Mouse (Mus musculus) CH12.LX (cell line): ENCODE measurements around the gene Cbfa2t3. TPM values are rescaled to one million over a fixed set of nuclear protein-coding genes. Genes with fewer than 3 reads are reported as not detected.
A peak's percentile ranks its signal among the peaks of the same experiment; 100 is the strongest.

Source experiments
- DNase-seq: peaks from one replicate; pipeline ENCODE4 v3.0.0-alpha.2; 2013; ENCODE audit errors: extremely low read depth
- H3K27ac ChIP-seq: 2 replicates; pipeline ENCODE4 v1.5.1; 2012; ENCODE audit warnings: low read depth, mild to moderate bottlenecking, control low read depth, moderate library complexity; ENCODE audit not compliant: insufficient read depth
- H3K27me3 ChIP-seq: replicated peaks from 2 replicates; pipeline ENCODE3; 2012; ENCODE audit warnings: inconsistent platforms
- H3K36me3 ChIP-seq, 2 experiments: replicated peaks in 1 of 2; 2 replicates each; pipeline versions ENCODE3 to v1.6.1; 2012; ENCODE audit warnings: inconsistent platforms in 1 of 2, low read length in 1 of 2, mild to moderate bottlenecking in 1 of 2, mixed read lengths in 1 of 2, moderate library complexity in 1 of 2; ENCODE audit not compliant: control insufficient read depth in 1 of 2, insufficient read depth in 1 of 2
- H3K4me1 ChIP-seq, 2 experiments: 2 replicates each; pipeline ENCODE4 v1.6.1; 2012; ENCODE audit warnings: inconsistent platforms in 1 of 2, moderate library complexity in 1 of 2; ENCODE audit not compliant: insufficient read depth in 2 of 2, control insufficient read depth in 1 of 2
- H3K4me2 ChIP-seq: 2 replicates; pipeline ENCODE4 v1.6.1; 2012; ENCODE audit warnings: low read depth, mild to moderate bottlenecking, control low read depth; ENCODE audit not compliant: poor library complexity, insufficient read depth, severe bottlenecking
- H3K4me3 ChIP-seq, 3 experiments: fragments of 150-350 bp in 1 of 3; sonication (generic) in 1 of 3; replicated peaks in 1 of 3; 2 replicates each; pipeline versions ENCODE3 to v1.5.1; 2011 to 2012; ENCODE audit warnings: low read depth in 2 of 3, low read length in 2 of 3, mild to moderate bottlenecking in 2 of 3, moderate library complexity in 2 of 3, control low read depth in 1 of 3, improper control_type of control experiment in 1 of 3, inconsistent platforms in 1 of 3, mixed read lengths in 1 of 3; ENCODE audit not compliant: poor library complexity in 1 of 3
- H3K79me2 ChIP-seq: replicated peaks from 2 replicates; pipeline ENCODE4 v1.6.1; 2012; ENCODE audit warnings: mild to moderate bottlenecking, moderate library complexity; ENCODE audit not compliant: control insufficient read depth, poor library complexity, insufficient read depth, severe bottlenecking; ENCODE audit errors: extremely low read depth
- H3K9ac ChIP-seq: 2 replicates; pipeline ENCODE4 v1.6.1; 2012; ENCODE audit warnings: low read depth, mild to moderate bottlenecking, control low read depth, moderate library complexity; ENCODE audit not compliant: insufficient read depth
- H3K9me3 ChIP-seq: replicated peaks from 2 replicates; pipeline ENCODE3; 2012; ENCODE audit warnings: low read length, inconsistent platforms, mixed read lengths
- CHD1 ChIP-seq: IDR thresholded peaks from 2 replicates; pipeline ENCODE4 v1.6.1; 2012; ENCODE audit warnings: low read depth, low read length, improper control_type of control experiment, inconsistent platforms
- CTCF ChIP-seq, 2 experiments: IDR thresholded peaks in 1 of 2; conservative IDR thresholded peaks in 1 of 2; 2 replicates each; pipeline ENCODE4 v1.5.1; 2011 to 2012; ENCODE audit warnings: low read depth in 2 of 2, low read length in 2 of 2, improper control_type of control experiment in 1 of 2, inconsistent platforms in 1 of 2, mild to moderate bottlenecking in 1 of 2, moderate library complexity in 1 of 2
- E2F4 ChIP-seq: IDR thresholded peaks from 2 replicates; pipeline ENCODE4 v1.6.1; 2011; ENCODE audit warnings: low read depth, low read length, improper control_type of control experiment; ENCODE audit not compliant: insufficient replicate concordance
- ELF1 ChIP-seq: IDR thresholded peaks from 2 replicates; pipeline ENCODE4 v1.6.1; 2014; ENCODE audit warnings: low read depth, mild to moderate bottlenecking, inconsistent platforms, low read length, improper control_type of control experiment
- ETS1 ChIP-seq: conservative IDR thresholded peaks from 2 replicates; pipeline ENCODE4 v1.6.1; 2012; ENCODE audit warnings: low read depth, mild to moderate bottlenecking, inconsistent platforms, low read length, improper control_type of control experiment, moderate library complexity
- HCFC1 ChIP-seq: IDR thresholded peaks from 2 replicates; pipeline ENCODE4 v1.6.1; 2012; ENCODE audit warnings: low read depth, mild to moderate bottlenecking, inconsistent platforms, low read length, improper control_type of control experiment
- IRF4 ChIP-seq: IDR thresholded peaks from 2 replicates; pipeline ENCODE4 v1.6.1; 2014; ENCODE audit warnings: low read depth, mild to moderate bottlenecking, inconsistent platforms, low read length, improper control_type of control experiment
- JUN ChIP-seq: IDR thresholded peaks from 2 replicates; pipeline ENCODE4 v1.6.1; 2011; ENCODE audit warnings: low read depth, mild to moderate bottlenecking, low read length, improper control_type of control experiment, moderate library complexity; ENCODE audit not compliant: insufficient read depth
- JUND ChIP-seq: conservative IDR thresholded peaks from 2 replicates; pipeline ENCODE4 v1.6.1; 2011; ENCODE audit warnings: low read depth, low read length, improper control_type of control experiment
- KAT2A ChIP-seq: IDR thresholded peaks from 2 replicates; pipeline ENCODE4 v1.6.1; 2012; ENCODE audit warnings: low read length, improper control_type of control experiment, inconsistent platforms; ENCODE audit not compliant: insufficient replicate concordance
- MAFK ChIP-seq: IDR thresholded peaks from 2 replicates; pipeline ENCODE4 v1.6.1; 2011; ENCODE audit warnings: low read length, improper control_type of control experiment; ENCODE audit not compliant: insufficient replicate concordance
- MAX ChIP-seq: IDR thresholded peaks from 2 replicates; pipeline ENCODE4 v1.6.1; 2011; ENCODE audit warnings: low read length, improper control_type of control experiment
- MEF2A ChIP-seq: IDR thresholded peaks from 2 replicates; pipeline ENCODE4 v1.6.1; 2014; ENCODE audit warnings: low read depth, mild to moderate bottlenecking, inconsistent platforms, low read length, improper control_type of control experiment, borderline replicate concordance
- MXI1 ChIP-seq: IDR thresholded peaks from 2 replicates; pipeline ENCODE4 v1.6.1; 2011; ENCODE audit warnings: mild to moderate bottlenecking, low read depth, low read length, improper control_type of control experiment
- NRF1 ChIP-seq: IDR thresholded peaks from 2 replicates; pipeline ENCODE4 v1.6.1; 2014; ENCODE audit warnings: low read depth, mild to moderate bottlenecking, inconsistent platforms, low read length, improper control_type of control experiment, moderate library complexity
- PAX5 ChIP-seq: IDR thresholded peaks from 2 replicates; pipeline ENCODE4 v1.6.1; 2012; ENCODE audit warnings: low read length, inconsistent platforms, mixed read lengths
- POLR2A ChIP-seq: IDR thresholded peaks from 2 replicates; pipeline ENCODE4 v1.6.1; 2011; ENCODE audit warnings: low read depth, mild to moderate bottlenecking, improper control_type of control experiment, low read length
- POLR2AphosphoS2 ChIP-seq: IDR thresholded peaks from 2 replicates; pipeline ENCODE4 v1.6.1; 2011; ENCODE audit warnings: low read depth, low read length, improper control_type of control experiment
- RAD21 ChIP-seq: IDR thresholded peaks from 2 replicates; pipeline ENCODE4 v1.6.1; 2011; ENCODE audit warnings: low read depth, mild to moderate bottlenecking, low read length, improper control_type of control experiment, moderate library complexity
- RCOR1 ChIP-seq: conservative IDR thresholded peaks from 2 replicates; pipeline ENCODE4 v1.6.1; 2012; ENCODE audit warnings: low read depth, mild to moderate bottlenecking, inconsistent platforms, low read length, improper control_type of control experiment
- SIN3A ChIP-seq: IDR thresholded peaks from 2 replicates; pipeline ENCODE4 v1.6.1; 2012; ENCODE audit warnings: low read length, improper control_type of control experiment, inconsistent platforms
- SMC3 ChIP-seq: IDR thresholded peaks from 2 replicates; pipeline ENCODE4 v1.6.1; 2011; ENCODE audit warnings: low read depth, low read length, improper control_type of control experiment
- TCF12 ChIP-seq: IDR thresholded peaks from 2 replicates; pipeline ENCODE4 v1.6.1; 2014; ENCODE audit warnings: low read depth, mild to moderate bottlenecking, inconsistent platforms, low read length, improper control_type of control experiment
- ZC3H11A ChIP-seq: IDR thresholded peaks from 2 replicates; pipeline ENCODE4 v1.6.1; 2012; ENCODE audit warnings: low read depth, mild to moderate bottlenecking, inconsistent platforms, low read length, improper control_type of control experiment
- ZMIZ1 ChIP-seq: IDR thresholded peaks from 2 replicates; pipeline ENCODE4 v1.6.1; 2012; ENCODE audit warnings: low read depth, mild to moderate bottlenecking, inconsistent platforms, low read length, improper control_type of control experiment
- ZNF384 ChIP-seq: IDR thresholded peaks from 2 replicates; pipeline ENCODE4 v1.6.1; 2012; ENCODE audit warnings: low read depth, low read length, improper control_type of control experiment, inconsistent platforms
- dilution Hi-C: fragments of 300-500 bp; cut with MboI; formaldehyde crosslinking; loops from 2 replicates; pipeline ENCODE4 v1.14.3; 2020; ENCODE audit warnings: low sequenced_read_pairs; ENCODE audit not compliant: extremely low pct_unique_long_range_greater_than_20kb, extremely low pct_ligation_motif_present
- in situ Hi-C: fragments of 300-500 bp; cut with MboI; formaldehyde crosslinking; loops from 3 replicates; pipeline ENCODE4 v1.14.3; 2019; ENCODE audit warnings: low sequenced_read_pairs, low pct_ligation_motif_present, low pct_unique_long_range_greater_than_20kb, mixed read lengths
- polyA plus RNA-seq: library from polyadenylated mRNA; unstranded; fragments of >175 nt; gene quantifications from 2 replicates; pipeline ENCODE4 v1.2.1, GENCODE M21; 2012; ENCODE audit warnings: low read depth; ENCODE audit not compliant: insufficient read length
- total RNA-seq, 2 experiments: library from RNA; depleted of rRNA; stranded (reverse); fragments of 300-350 nt in 1 of 2; fragments of >200 nt in 1 of 2; gene quantifications; 2 replicates each; pipeline ENCODE4 v1.2.3; 2012 to 2014

The Cbfa2t3 gene
- total and polyA plus RNA-seq, 3 experiments = 0.47 to 22.6 (median 2.1) TPM

GRCm38 (mm10) chr8:122667854-122668253, 31.1 kb downstream of the Cbfa2t3 start:
- Histone ChIP-seq H3K4me2 (no peak overlapping the region), H3K27me3 (no peaks in the 10 kb centered on the region), H3K27ac (no peak overlapping the region), H3K4me3 (no peak overlapping the region), H3K4me1 (peaks cover 15 to 45% of the 10 kb centered on the region in 2 experiments), H3K79me2 (no peaks in the 10 kb centered on the region; the same call in 1 of the 2 replicates), H3K36me3 (peaks cover 23 to 96% of the 10 kb centered on the region in 2 experiments), H3K9me3 (no peaks in the 10 kb centered on the region), H3K9ac (no peak overlapping the region)
- DNase-seq = no peak
- TF ChIP-seq JUN (no peak), PAX5 (no peak), MAX (no peak), HCFC1 (no peak), MAFK (no peak), ZC3H11A (no peak), ELF1 (no peak), POLR2AphosphoS2 (no peak), ZNF384 (no peak), NRF1 (no peak), JUND (no peak), IRF4 (no peak), SIN3A (no peak), POLR2A (no peak), ETS1 (no peak), CHD1 (no peak)
- in situ Hi-C loops (no loop called here), dilution Hi-C loops (no loop called here)

GRCm38 (mm10) chr8:122666827-122667226, 32.1 kb downstream of the Cbfa2t3 start:
- no peak for TF ChIP-seq E2F4
- no peak for TF ChIP-seq RAD21
- TF ChIP-seq POLR2AphosphoS2 = no peak
- TF ChIP-seq SMC3 = no peak
- no peak for TF ChIP-seq JUN
- TF ChIP-seq ELF1 = no peak
- TF ChIP-seq MXI1 = no peak
- TF ChIP-seq ETS1 = no peak
- no peak for TF ChIP-seq RCOR1
- TF ChIP-seq CTCF (conservative IDR thresholded peaks at IDR 0.05 in 1 of 2, IDR thresholded peaks at IDR 0.05 in 1 of 2; ENCODE audit: low read depth in 2 of 2, low read length in 2 of 2) = no peak
- no peak for TF ChIP-seq ZMIZ1
- no peak for TF ChIP-seq KAT2A
- no peak for TF ChIP-seq HCFC1
- TF ChIP-seq POLR2A = no peak
- no peak for TF ChIP-seq JUND
- no peak for TF ChIP-seq MEF2A
- TF ChIP-seq MAX = no peak
- TF ChIP-seq MAFK = no peak
- TF ChIP-seq TCF12 = no peak
- Histone ChIP-seq H3K9ac (no peak overlapping the region), H3K4me1 (peaks cover 15 to 45% of the 10 kb centered on the region in 2 experiments), H3K9me3 (no peaks in the 10 kb centered on the region), H3K27me3 (no peaks in the 10 kb centered on the region), H3K4me2 (no peak overlapping the region), H3K36me3 (peaks cover 21 to 96% of the 10 kb centered on the region in 2 experiments), H3K79me2 (no peaks in the 10 kb centered on the region), H3K4me3 (no peak overlapping the region), H3K27ac (no peak overlapping the region)
- DNase-seq = peak; percentile 20
- dilution Hi-C loops (no loop called here), in situ Hi-C loops (no loop called here)
